Mouse (Mus musculus): Measurements from ENCODE around the gene Ncoa3. TPM values are rescaled to one million over a fixed set of nuclear protein-coding genes. Genes with fewer than 3 reads are reported as not detected.

Ncoa3 gene
- total RNA-seq, 2 experiments from 2014 or later: 34.6 to 37.8 TPM

GRCm38 (mm10) chr2:166002429-166002828 is 10.0 kb downstream of the Ncoa3 start:
- DNase-seq: no peak

GRCm38 (mm10) chr2:166003004-166003403 is 10.6 kb downstream of the Ncoa3 start:
- no peak for DNase-seq

GRCm38 (mm10) chr2:166007046-166007445 is 14.6 kb downstream of the Ncoa3 start:
- no peak for DNase-seq

GRCm38 (mm10) chr2:166008558-166009392 is 16.3 kb downstream of the Ncoa3 start:
- no peak for DNase-seq

- peak in 1 of 2 experiments; percentile 29 for DNase-seq
Observed at GRCm38 (mm10) chr2:166009393-166009947, 17.0 kb downstream of the Ncoa3 start.

GRCm38 (mm10) chr2:166010321-166010720 is 17.9 kb downstream of the Ncoa3 start:
- DNase-seq: peak in 1 of 2 experiments; percentile 52

GRCm38 (mm10) chr2:166011422-166011821 is 19.0 kb downstream of the Ncoa3 start:
- no peak for DNase-seq

- no peak for DNase-seq
Observed at GRCm38 (mm10) chr2:166012145-166012544, 19.7 kb downstream of the Ncoa3 start.

GRCm38 (mm10) chr2:166018769-166019168 is 26.3 kb downstream of the Ncoa3 start:
- no peak for DNase-seq

GRCm38 (mm10) chr2:166020026-166020425 is 27.6 kb downstream of the Ncoa3 start:
- no peak for DNase-seq

- peak in 1 of 2 experiments; percentile 16 for DNase-seq
Observed at GRCm38 (mm10) chr2:166021073-166021610, 28.7 kb downstream of the Ncoa3 start.

- DNase-seq: no peak
Observed at GRCm38 (mm10) chr2:166021642-166022041, 29.2 kb downstream of the Ncoa3 start.

GRCm38 (mm10) chr2:166022327-166022726 is 29.9 kb downstream of the Ncoa3 start:
- no peak for DNase-seq

- no peak for DNase-seq
Observed at GRCm38 (mm10) chr2:166024079-166024478, 31.6 kb downstream of the Ncoa3 start.

- DNase-seq: no peak
Observed at GRCm38 (mm10) chr2:166024621-166025020, 32.2 kb downstream of the Ncoa3 start.

GRCm38 (mm10) chr2:166025943-166026342 is 33.5 kb downstream of the Ncoa3 start:
- DNase-seq: no peak

- no peak for DNase-seq
Observed at GRCm38 (mm10) chr2:166027834-166028233, 35.4 kb downstream of the Ncoa3 start.

GRCm38 (mm10) chr2:166029232-166029631 is 36.8 kb downstream of the Ncoa3 start:
- DNase-seq: no peak

GRCm38 (mm10) chr2:166030256-166030995 is 38.0 kb downstream of the Ncoa3 start:
- DNase-seq: no peak

GRCm38 (mm10) chr2:166031120-166031929 is 38.9 kb downstream of the Ncoa3 start:
- no peak for DNase-seq

- no peak for DNase-seq
Observed at GRCm38 (mm10) chr2:166032628-166033027, 40.2 kb downstream of the Ncoa3 start.

- DNase-seq: no peak
Observed at GRCm38 (mm10) chr2:166034967-166035490, 42.6 kb downstream of the Ncoa3 start.

All from layer of hippocampus, postnatal 36 days (tissue).